Mouse (Mus musculus): ENCODE measurements around the gene Sh3bgrl2. TPM values are rescaled to one million over a fixed set of nuclear protein-coding genes. Genes with fewer than 3 reads are reported as not detected.

Gene Sh3bgrl2
- polyA plus RNA-seq, 1 experiment from 2014 or later: 17.3 TPM

DNA sequence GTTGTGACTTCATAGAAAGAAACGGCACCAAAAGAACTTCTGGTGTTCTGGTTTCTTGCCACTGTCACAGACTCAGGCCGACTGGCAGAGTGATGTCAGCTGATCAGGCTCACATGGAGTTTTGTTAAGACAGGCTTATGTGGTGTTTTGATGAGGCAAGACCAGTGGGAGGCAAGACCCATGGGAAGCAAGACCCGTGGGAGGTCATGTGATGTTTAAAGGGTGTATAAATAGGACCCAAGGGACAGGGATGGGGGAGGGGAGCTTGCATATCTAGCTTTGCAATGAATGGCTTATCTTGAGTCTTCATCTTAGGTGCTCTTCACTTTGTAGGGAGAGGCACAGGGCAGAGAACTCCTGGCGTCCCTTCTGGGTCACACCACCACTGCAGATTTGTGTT, 118.9 kb downstream of the Sh3bgrl2 start:
- ATAC-seq: no peak
- H3K4me3 ChIP-seq (ENCODE audit: low read depth, low read length): no peak overlapping the region
- H3K36me3 ChIP-seq (ENCODE audit: insufficient read depth, low read length): no peaks in the 10 kb centered on the region
- 47% methylated on average over 4 of the region's 4 CpGs for WGBS
- H3K27ac ChIP-seq (ENCODE audit: low read length): no peak overlapping the region
- DNase-seq (ENCODE audit: low spot score): no peak
- no peak overlapping the region for H3K4me2 ChIP-seq (replicated peaks; ENCODE audit: low read depth, low read length)
- TF ChIP-seq CTCF (IDR thresholded peaks at IDR 0.05): no peak
- TF ChIP-seq EP300 (IDR thresholded peaks at IDR 0.05): no peak
- H3K9ac ChIP-seq (replicated peaks; ENCODE audit: low read depth): no peak overlapping the region
- H3K9me3 ChIP-seq (ENCODE audit: low read length): no peaks in the 10 kb centered on the region
- H3K4me1 ChIP-seq (ENCODE audit: insufficient read depth, low read depth, low read length): no peaks in the 10 kb centered on the region
- H3K27me3 ChIP-seq (replicated peaks; ENCODE audit: insufficient read depth, low read length): no peaks in the 10 kb centered on the region

GRCm38 (mm10) chr9:83679626-83680025, 131.5 kb downstream of the Sh3bgrl2 start:
- Histone ChIP-seq H3K4me2 (replicated peaks; ENCODE audit: low read depth, low read length) (no peak overlapping the region), H3K27me3 (replicated peaks; ENCODE audit: insufficient read depth, low read length) (no peaks in the 10 kb centered on the region), H3K27ac (ENCODE audit: low read length) (no peak overlapping the region), H3K4me3 (ENCODE audit: low read depth, low read length) (no peak overlapping the region), H3K36me3 (ENCODE audit: insufficient read depth, low read length) (no peaks in the 10 kb centered on the region), H3K4me1 (ENCODE audit: insufficient read depth, low read depth, low read length) (no peaks in the 10 kb centered on the region), H3K9ac (replicated peaks; ENCODE audit: low read depth) (no peak overlapping the region), H3K9me3 (ENCODE audit: low read length) (no peaks in the 10 kb centered on the region)
- TF ChIP-seq CTCF (IDR thresholded peaks at IDR 0.05) (no peak), EP300 (IDR thresholded peaks at IDR 0.05) (no peak)
- 60% methylated on average over 3 of the region's 3 CpGs for WGBS
- DNase-seq (ENCODE audit: low spot score) (no peak), ATAC-seq (no peak)

- WGBS: 58% methylated on average over 12 of the region's 12 CpGs
- Histone ChIP-seq H3K9me3 (ENCODE audit: low read length) (no peaks in the 10 kb centered on the region), H3K36me3 (ENCODE audit: insufficient read depth, low read length) (no peaks in the 10 kb centered on the region), H3K4me2 (replicated peaks; ENCODE audit: low read depth, low read length) (no peak overlapping the region), H3K27me3 (replicated peaks; ENCODE audit: insufficient read depth, low read length) (no peaks in the 10 kb centered on the region), H3K4me3 (ENCODE audit: low read depth, low read length) (no peak overlapping the region), H3K9ac (replicated peaks; ENCODE audit: low read depth) (no peak overlapping the region), H3K27ac (ENCODE audit: low read length) (no peak overlapping the region), H3K4me1 (ENCODE audit: insufficient read depth, low read depth, low read length) (0 out of 2 replicates have a peak, but pooled peaks cover 2% of the 10 kb centered on the region)
- DNase-seq (ENCODE audit: low spot score): no peak
- TF ChIP-seq CTCF (IDR thresholded peaks at IDR 0.05): no peak
- no peak for TF ChIP-seq EP300 (IDR thresholded peaks at IDR 0.05)
- no peak for ATAC-seq
These were observed 133.8 kb downstream of the Sh3bgrl2 start for GRCm38 (mm10) chr9:83681661-83682655.

DNA sequence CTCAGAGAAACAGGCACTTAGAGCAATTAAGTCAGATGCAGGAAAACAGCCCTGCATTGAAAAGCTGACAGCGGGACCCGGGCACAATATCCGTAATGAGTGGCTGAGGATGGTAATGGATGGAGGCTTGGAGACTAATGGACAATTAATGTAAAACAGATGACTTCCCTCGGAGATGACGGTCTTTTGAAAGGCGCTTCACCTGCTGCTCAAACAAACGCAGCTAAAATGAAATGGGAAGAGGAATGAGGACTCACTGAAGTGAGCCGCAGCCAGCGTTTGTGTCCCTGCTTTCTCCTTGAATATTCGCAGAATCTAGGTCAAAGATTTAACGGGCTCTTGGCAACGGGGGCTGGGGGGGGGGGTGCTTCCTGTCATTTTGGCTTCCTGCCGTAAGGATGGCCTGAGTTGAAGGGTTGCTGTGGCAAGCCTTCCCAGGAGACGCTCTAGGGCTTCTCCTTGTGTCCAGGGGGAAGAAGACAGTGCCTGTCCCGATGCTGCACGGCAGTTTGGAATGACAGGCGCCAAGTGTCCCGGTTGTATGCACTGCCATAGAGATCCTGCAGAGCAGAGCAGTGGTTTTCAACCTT, 138.5 kb downstream of the Sh3bgrl2 start:
- Histone ChIP-seq H3K27ac (ENCODE audit: low read length) (no peak overlapping the region), H3K36me3 (ENCODE audit: insufficient read depth, low read length) (no peaks in the 10 kb centered on the region), H3K9me3 (ENCODE audit: low read length) (no peaks in the 10 kb centered on the region), H3K4me3 (ENCODE audit: low read depth, low read length) (no peak overlapping the region), H3K4me1 (ENCODE audit: insufficient read depth, low read depth, low read length) (0 out of 2 replicates have a peak, but pooled peaks cover 2% of the 10 kb centered on the region), H3K27me3 (replicated peaks; ENCODE audit: insufficient read depth, low read length) (no peaks in the 10 kb centered on the region), H3K9ac (replicated peaks; ENCODE audit: low read depth) (no peak overlapping the region), H3K4me2 (replicated peaks; ENCODE audit: low read depth, low read length) (peak overlapping the region; percentile 34)
- DNase-seq (ENCODE audit: low spot score) (peak; percentile 16), ATAC-seq (no peak)
- TF ChIP-seq CTCF (IDR thresholded peaks at IDR 0.05) (0 out of 2 replicates have a peak, but pooled peaks have one; percentile 14), EP300 (IDR thresholded peaks at IDR 0.05) (no peak)
- WGBS: 11% methylated on average over 18 of the region's 18 CpGs

DNA sequence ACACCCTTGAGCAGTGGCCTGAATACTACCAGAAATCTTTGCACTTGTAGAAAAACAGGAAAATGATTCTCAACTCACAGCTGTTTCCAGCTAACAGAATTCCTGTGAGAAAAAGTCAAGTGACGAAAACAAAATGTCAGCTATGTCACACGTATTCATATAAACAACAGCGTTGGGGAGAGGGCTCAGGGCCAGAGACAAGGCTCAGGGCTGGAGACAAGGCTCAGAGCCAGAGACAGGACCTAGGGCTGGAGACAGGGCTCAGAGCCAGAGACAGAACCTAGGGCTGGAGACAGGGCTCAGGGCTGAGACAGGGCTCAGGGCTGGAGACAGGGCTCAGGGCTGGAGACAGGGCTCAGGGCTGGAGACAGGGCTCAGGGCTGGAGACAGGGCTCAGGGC, 139.8 kb downstream of the Sh3bgrl2 start:
- Histone ChIP-seq H3K27ac (ENCODE audit: low read length) (no peak overlapping the region), H3K9ac (replicated peaks; ENCODE audit: low read depth) (no peak overlapping the region), H3K4me1 (ENCODE audit: insufficient read depth, low read depth, low read length) (0 out of 2 replicates have a peak, but pooled peaks cover 2% of the 10 kb centered on the region), H3K36me3 (ENCODE audit: insufficient read depth, low read length) (no peaks in the 10 kb centered on the region), H3K4me2 (replicated peaks; ENCODE audit: low read depth, low read length) (no peak overlapping the region), H3K9me3 (ENCODE audit: low read length) (no peaks in the 10 kb centered on the region), H3K27me3 (replicated peaks; ENCODE audit: insufficient read depth, low read length) (no peaks in the 10 kb centered on the region), H3K4me3 (ENCODE audit: low read depth, low read length) (no peak overlapping the region)
- TF ChIP-seq CTCF (IDR thresholded peaks at IDR 0.05) (no peak), EP300 (IDR thresholded peaks at IDR 0.05) (no peak)
- ATAC-seq (peak; percentile 47; the same call in 1 of the 2 replicates), DNase-seq (ENCODE audit: low spot score) (peak; percentile 24)
- WGBS: 27% methylated on average over 3 of the region's 3 CpGs

Other genes starting within 250 kb of the Sh3bgrl2 start
- gene Lca5, start 107.2 kb upstream of the Sh3bgrl2 start, polyA plus RNA-seq (2015; fragmentation: Nextera tagmentation; extraction: Ambion mirVana): 7.9 and 9.6 TPM in 2 replicates